Mouse (Mus musculus) cerebellum, adult 9-11 months (tissue): ENCODE data around the gene Fbxl20.
A peak's percentile ranks its signal among the peaks of the same experiment; 100 is the strongest.
"Not testable (repeated sequence)": the region's sequence is repeated elsewhere in the genome, so short reads cannot be mapped to it uniquely, and the experiment has no call there.

Experiments used
- DNase-seq: peaks from one replicate; pipeline ENCODE4 v3.0.0; 2022

Gene Fbxl20

GRCm38 (mm10) chr11:98149786-98150624 lies at the start of gene Fbxl20:
TSS of gene Fbxl20 (minus strand) at chr11:98150403.
- DNase-seq, result peak; percentile 92

- DNase-seq, result peak; percentile 91
Measured at GRCm38 (mm10) chr11:98192901-98193805, 43.0 kb upstream of the Fbxl20 start, which contains the start of gene Med1. TSS of gene Med1 (minus strand) at chr11:98193293.

- DNase-seq, result no peak
Measured at GRCm38 (mm10) chr11:98190820-98191219, 40.6 kb upstream of the Fbxl20 start.

- no peak for DNase-seq
Measured at GRCm38 (mm10) chr11:98187640-98188395, 37.6 kb upstream of the Fbxl20 start.

DNA sequence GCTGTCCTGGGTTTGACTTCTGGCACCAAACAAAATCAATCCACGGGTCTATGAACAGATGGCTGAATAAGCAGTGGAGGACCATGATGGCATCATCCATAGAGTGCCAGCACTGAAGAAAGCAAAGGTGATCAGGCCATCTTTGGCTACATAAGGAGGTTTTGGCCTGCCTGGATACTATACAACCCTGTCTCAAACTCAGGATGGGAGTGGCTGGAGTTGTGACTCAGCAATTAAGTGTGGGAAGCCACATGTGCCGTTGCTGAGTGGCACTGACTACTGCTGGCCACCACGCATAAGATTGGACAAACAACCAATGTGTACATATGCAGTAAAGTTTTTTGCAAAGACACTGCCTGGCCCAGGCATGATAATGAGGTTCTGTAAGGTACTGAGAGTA lies 31.9 kb upstream of the Fbxl20 start:
- DNase-seq, result not testable (repeated sequence)

DNA sequence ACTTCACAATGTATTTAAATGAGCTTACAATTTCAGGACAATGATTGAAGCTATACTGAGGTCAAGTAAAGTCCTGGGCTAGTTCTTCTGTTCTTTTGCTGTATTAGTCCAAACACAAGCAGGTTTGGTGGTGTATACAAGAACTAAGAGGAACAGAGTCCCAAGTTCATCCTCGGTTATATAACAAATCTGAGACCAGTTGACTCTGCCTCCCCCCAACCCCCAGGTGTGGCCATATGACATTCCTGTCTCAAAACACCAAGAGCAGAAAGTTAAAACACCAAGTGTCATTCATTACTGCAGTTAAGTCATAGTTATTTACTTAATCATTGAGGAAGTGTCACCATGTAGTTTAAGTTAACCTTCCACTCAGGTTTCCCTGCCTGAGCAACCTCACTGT lies 18.2 kb upstream of the Fbxl20 start:
- DNase-seq, result no peak

DNA sequence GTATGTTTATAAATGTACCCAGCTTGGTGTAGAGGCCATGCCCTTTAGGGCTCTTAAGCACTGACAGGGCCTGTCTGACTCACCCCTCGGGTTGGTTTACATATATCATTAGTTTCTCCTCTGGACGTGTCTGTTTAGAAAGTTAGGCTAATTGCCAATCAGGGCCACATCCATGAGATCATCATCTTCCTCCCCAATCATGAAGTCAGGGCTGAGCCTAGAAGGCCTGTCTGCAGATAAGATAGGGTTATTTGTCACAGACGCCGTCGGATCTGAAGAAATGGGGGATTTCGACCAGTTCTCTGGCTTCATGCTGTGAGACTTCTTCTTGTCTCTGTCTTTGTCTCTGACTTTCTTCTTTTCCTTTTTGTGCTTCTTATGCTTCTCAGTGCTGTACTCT lies 4.9 kb upstream of the Fbxl20 start:
- DNase-seq, result no peak

DNA sequence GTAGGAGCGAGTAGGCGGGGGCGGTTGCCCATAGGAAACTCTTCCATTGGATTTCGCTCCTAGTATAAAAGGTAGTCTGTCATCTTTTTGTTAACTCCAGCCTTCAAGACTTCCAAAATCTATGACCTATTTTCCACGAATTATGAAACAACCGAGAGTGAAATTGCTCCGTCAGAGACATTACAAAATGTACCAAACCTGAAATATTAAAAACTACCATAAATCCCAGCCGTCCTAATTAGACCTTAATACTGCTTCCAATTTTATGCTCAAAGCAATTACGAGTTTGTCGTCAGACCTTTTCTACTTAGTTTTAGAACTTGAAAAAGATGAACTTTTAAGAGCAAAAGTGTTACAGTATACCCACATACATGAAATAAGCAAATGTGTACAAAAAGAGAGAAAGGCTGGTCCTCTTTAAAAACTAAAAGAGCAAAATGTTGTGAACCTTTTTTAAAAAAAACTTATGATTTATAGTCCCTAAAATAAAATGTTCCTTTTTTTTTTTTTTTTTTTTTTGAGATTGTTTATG lies 488 bp upstream of the Fbxl20 start:
- DNase-seq, result no peak

DNA sequence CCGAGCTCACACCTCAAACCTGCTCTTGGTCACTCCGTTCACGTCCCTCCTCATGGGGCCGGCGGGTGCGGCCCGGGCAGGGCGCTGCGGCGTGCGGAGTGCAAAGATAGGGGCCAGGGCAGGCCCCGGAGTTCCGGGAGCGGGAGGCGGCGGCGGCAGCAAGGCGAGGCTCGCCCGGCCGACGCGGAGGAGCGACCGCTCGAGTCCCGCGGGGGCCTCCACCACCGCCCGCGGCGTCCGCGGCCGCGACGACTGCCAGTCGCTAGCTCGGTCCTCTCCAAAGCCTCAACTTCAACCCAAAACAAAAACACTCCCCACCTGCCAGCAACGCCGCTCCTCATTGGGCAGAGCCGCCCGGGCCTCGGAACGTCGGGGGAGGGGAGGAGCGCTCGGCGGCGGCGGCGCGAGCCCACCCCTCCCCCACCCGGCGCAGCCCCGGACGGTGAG lies 876 bp downstream of the Fbxl20 start:
- peak; percentile 92 for DNase-seq

- DNase-seq, result no peak
Measured at GRCm38 (mm10) chr11:98148551-98149301, 1.5 kb downstream of the Fbxl20 start.

DNA sequence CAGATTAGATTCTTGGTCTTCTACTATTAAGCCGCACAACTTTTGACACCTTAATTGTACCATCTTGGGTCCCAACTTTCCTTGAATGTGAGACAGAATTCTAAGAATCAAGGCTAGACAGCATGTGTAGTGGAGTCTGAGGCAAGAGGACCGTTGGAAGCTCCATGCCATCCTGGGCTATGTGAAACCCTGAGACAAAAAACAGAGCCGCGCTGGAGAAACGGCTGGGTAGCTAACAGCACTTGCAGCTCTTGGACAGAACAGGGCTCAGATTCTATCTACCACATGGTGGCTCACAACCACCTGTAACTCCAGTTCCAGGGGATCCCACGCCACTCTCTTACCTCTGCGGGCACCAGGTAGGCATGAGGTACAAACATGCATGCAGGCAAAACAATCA lies 4.3 kb downstream of the Fbxl20 start:
- DNase-seq, result no peak

- no peak for DNase-seq
Measured at GRCm38 (mm10) chr11:98142545-98142944, 7.7 kb downstream of the Fbxl20 start.

- no peak for DNase-seq
Measured at GRCm38 (mm10) chr11:98138894-98139293, 11.3 kb downstream of the Fbxl20 start.

DNA sequence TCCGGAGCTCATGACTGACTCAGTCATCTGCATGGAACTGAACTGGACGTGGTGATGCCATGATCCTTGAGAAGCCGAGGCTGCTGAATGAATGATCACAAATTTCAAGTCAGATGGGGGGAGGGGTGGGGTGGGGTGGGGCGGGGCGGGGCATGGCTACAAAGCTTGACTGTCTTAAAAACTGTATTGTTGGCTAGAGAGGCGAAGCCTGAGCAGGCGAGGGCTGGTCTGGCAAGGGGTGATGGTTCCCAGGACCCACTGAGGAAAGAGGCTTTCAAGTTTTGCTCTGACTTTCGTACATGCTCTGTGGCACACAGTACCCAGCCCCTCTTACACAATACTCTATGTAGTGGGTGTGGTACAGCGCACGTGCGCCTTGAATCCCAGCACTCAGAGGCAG lies 12.4 kb downstream of the Fbxl20 start:
- DNase-seq, result no peak

- DNase-seq, result no peak
Measured at GRCm38 (mm10) chr11:98134951-98135350, 15.3 kb downstream of the Fbxl20 start.

GRCm38 (mm10) chr11:98123424-98123823 lies 26.8 kb downstream of the Fbxl20 start:
- DNase-seq, result no peak

GRCm38 (mm10) chr11:98114363-98114762 lies 35.8 kb downstream of the Fbxl20 start:
- DNase-seq, result no peak

DNA sequence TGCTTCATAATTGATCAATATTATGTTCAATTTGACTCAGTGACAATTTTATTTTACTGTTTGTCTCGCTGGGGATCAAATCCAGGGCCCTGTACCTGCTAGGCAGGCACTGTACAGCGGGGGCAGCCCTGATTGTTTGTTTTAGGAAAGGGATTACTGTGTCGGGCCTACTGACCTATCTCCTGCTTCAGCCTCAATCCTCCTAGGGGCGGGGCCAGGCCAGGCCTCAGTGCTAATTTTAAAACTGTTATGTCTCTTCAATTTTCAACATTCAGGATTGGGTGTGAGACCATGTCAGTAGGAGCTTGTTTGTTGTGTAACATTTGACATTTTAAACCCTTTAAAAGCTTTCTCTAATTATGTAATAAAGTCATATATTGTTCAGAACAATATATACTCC lies 36.7 kb downstream of the Fbxl20 start:
- no peak for DNase-seq

GRCm38 (mm10) chr11:98109706-98110105 lies 40.5 kb downstream of the Fbxl20 start:
- no peak for DNase-seq

DNA sequence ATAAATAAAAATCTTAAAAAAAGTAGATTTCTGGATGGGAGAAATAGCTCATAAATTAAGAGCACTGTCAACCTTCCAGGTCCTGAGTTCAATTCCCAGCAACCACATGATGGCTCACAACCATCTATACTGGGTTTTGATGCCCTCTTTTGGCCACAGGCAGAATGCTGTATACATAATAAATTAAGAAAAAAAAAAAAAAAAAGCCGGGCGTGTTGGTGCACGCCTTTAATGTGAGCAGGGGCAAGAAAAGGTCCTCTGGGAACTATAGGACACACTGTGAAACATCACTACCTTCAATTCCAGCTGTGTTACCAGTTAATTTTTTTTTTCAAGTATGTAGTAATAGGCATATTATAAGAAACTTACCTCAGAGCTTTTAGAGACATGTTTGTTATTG lies 48.9 kb downstream of the Fbxl20 start:
- DNase-seq, result no peak

DNA sequence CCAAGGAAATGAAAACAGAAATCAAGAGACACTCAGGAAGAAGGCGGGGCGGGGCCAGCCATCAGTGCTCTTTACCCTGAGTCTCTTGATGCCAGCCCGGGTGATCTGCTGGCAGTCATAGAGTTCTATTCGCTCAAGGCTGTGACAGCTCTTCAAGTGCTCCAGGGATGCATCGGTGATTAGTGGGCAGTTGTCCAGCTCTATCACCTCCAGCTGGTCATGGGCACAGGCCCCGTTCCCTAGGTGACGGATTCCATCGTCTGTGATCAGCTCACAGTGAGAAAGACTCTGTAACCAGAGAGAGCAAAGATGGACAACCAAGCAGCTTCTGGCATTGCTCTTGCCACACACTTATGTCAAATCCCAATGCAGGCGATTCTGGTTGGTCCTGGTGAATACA lies 59.6 kb downstream of the Fbxl20 start:
- DNase-seq, result no peak

DNA sequence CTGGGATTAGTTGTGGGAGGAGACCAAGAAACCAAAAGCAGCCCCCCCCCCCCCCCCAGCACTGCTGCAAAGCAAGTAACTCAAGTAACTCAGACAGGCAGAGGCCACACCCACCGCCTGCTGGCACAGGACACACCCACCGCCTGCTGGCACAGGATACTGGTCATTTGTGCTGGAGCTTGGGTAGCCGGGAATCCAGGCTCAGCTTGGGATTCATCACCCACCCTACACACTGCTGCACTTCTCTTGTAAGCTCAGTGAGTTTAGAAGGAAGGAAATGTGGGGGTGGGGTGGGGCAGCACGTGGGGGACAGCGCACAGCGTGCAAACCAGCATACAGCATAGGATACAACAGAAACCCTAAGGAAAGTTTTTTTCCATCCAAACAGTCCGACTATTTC lies 62.0 kb downstream of the Fbxl20 start:
- no peak for DNase-seq
